ENCODE assay signal across 8 mouse cellular contexts in the genomic region with DNA sequence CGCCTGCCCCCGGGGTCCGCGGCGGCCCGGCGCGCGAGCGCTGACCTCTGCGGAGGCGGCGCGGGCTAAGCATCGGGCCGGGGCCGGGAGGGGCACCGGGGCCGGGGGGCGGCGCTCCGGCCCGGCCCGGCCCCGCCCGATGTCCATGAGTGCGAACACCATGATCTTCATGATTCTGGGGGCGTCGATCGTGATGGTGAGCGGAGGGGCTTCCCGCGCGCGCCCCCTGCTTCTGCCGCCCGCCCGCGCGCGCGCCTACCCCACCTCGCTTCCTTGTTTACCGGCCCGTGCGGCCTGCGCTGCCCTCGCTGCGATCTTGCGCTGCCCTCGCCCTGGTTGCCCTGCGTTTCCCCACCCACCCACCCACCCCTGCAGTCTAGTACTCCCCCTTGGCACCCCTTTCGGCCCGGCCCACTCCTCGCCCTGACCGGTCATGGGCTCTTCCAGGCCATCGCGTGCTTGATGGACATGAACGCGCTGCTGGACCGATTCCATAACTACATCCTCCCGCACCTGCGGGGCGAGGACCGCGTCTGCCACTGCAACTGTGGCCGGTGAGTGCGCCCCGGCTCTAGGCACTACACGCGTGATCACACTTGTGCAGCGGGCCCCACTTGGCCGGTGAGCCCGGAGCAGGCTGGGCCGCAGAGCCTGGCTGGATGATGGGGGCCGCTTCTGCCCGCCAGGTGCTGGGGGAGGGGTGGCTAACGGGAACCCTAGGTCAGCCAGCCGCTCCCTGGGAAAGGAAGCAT. TPM values are rescaled to one million over a fixed set of nuclear protein-coding genes. Genes with fewer than 3 reads are reported as not detected.
DNase-seq lines count a peak whose midpoint lies in the region; ATAC-seq and TF ChIP-seq lines count a peak whose summit lies in the region.

No protein-coding gene starts in this region.

- TF ChIP-seq CTCF in cerebellum, adult 2 months (IDR thresholded peaks at IDR 0.05; ENCODE audit: borderline replicate concordance, insufficient read depth, low read depth, low read length) = no peak
- TF ChIP-seq CTCF in midbrain, postnatal 0 days (IDR thresholded peaks at IDR 0.05) = peak; percentile 18

- peaks cover 29% of the 10 kb centered on the region for H3K36me3 ChIP-seq in limb, embryonic 15.5 days
- H3K36me3 ChIP-seq in midbrain, postnatal 0 days (ENCODE audit: insufficient read depth, low read length) = peaks cover 21% of the 10 kb centered on the region
- H3K36me3 ChIP-seq in stomach, embryonic 16.5 days (ENCODE audit: control insufficient read depth, insufficient read depth, low read length) = 0 out of 2 replicates have a peak, but pooled peaks cover 4% of the 10 kb centered on the region

- ATAC-seq in limb, embryonic 15.5 days (ENCODE audit: insufficient number of reproducible peaks, low FRiP score, low TSS enrichment, low read depth) = peak; percentile 68
- ATAC-seq in midbrain, postnatal 0 days (ENCODE audit: low FRiP score) = peak; percentile 72
- ATAC-seq in stomach, embryonic 16.5 days (ENCODE audit: insufficient read depth, low FRiP score) = peak; percentile 77

- peak; percentile 30 to 32 for DNase-seq in left cerebral cortex, postnatal 14 days (ENCODE audit: low spot score in 2 of 2)
- DNase-seq in left cerebral cortex, adult 11 months (ENCODE audit: low spot score) = no peak
- DNase-seq in cerebellum, adult 2 months = peak; percentile 83 to 84
- DNase-seq in gastrocnemius, postnatal 10 days = peak; percentile 44
- peak; percentile 65 for DNase-seq in induced T-regulatory cell, adult 2 months (ENCODE audit: low read depth)
- peak; percentile 73 for DNase-seq in midbrain, postnatal 0 days (ENCODE audit: low spot score)

- under 1% methylated on average over 66 of the region's 79 CpGs for WGBS in cerebellum, adult 2 months
- WGBS in limb, embryonic 15.5 days = under 1% methylated on average over 61 of the region's 79 CpGs
- WGBS in midbrain, postnatal 0 days = under 1% methylated on average over 41 of the region's 79 CpGs
- 1% methylated on average over 79 of the region's 79 CpGs for WGBS in stomach, embryonic 16.5 days

- intact Hi-C loops in left cerebral cortex, postnatal 14 days (cut with DNase I) = no loop called here

- peak overlapping the region; percentile 69 for H3K4me3 ChIP-seq in cerebellum, adult 2 months (replicated peaks; ENCODE audit: insufficient read depth, low read depth, low read length)
- peak overlapping the region; percentile 94 for H3K4me3 ChIP-seq in limb, embryonic 15.5 days
- peak overlapping the region; percentile 74 for H3K4me3 ChIP-seq in midbrain, postnatal 0 days (ENCODE audit: low read depth, low read length)
- H3K4me3 ChIP-seq in stomach, embryonic 16.5 days (replicated peaks; ENCODE audit: low read length) = peak overlapping the region; percentile 74

- peak; percentile 30; the same call in 1 of the 2 replicates for TF ChIP-seq POLR2A in cerebellum, adult 2 months (IDR thresholded peaks at IDR 0.05; ENCODE audit: borderline replicate concordance, insufficient read depth, low read length)

- no peaks in the 10 kb centered on the region for H3K9me3 ChIP-seq in limb, embryonic 15.5 days
- H3K9me3 ChIP-seq in midbrain, postnatal 0 days (ENCODE audit: low read length) = no peaks in the 10 kb centered on the region
- H3K9me3 ChIP-seq in stomach, embryonic 16.5 days (replicated peaks; ENCODE audit: control insufficient read depth, low read length) = no peaks in the 10 kb centered on the region

- peak overlapping the region; percentile 81 for H3K9ac ChIP-seq in limb, embryonic 15.5 days
- H3K9ac ChIP-seq in midbrain, postnatal 0 days (replicated peaks; ENCODE audit: low read length, poor library complexity, severe bottlenecking) = peak overlapping the region; percentile 91
- peak overlapping the region; percentile 85 for H3K9ac ChIP-seq in stomach, embryonic 16.5 days (ENCODE audit: low read length)

- peak overlapping the region; percentile 98 for H3K27ac ChIP-seq in cerebellum, adult 2 months (ENCODE audit: insufficient read depth, low read length)
- H3K27ac ChIP-seq in limb, embryonic 15.5 days = peak overlapping the region; percentile 94
- peak overlapping the region; percentile 94 for H3K27ac ChIP-seq in midbrain, postnatal 0 days (ENCODE audit: low read depth, low read length)
- H3K27ac ChIP-seq in stomach, embryonic 16.5 days (ENCODE audit: low read length) = peak overlapping the region; percentile 57

- no peaks in the 10 kb centered on the region for H3K27me3 ChIP-seq in cerebellum, adult 2 months (ENCODE audit: control insufficient read depth, insufficient read depth, low read length)
- no peaks in the 10 kb centered on the region for H3K27me3 ChIP-seq in limb, embryonic 15.5 days
- H3K27me3 ChIP-seq in midbrain, postnatal 0 days (ENCODE audit: insufficient read depth, low read length) = no peaks in the 10 kb centered on the region
- no peaks in the 10 kb centered on the region for H3K27me3 ChIP-seq in stomach, embryonic 16.5 days (ENCODE audit: control insufficient read depth, insufficient read depth, low read length)

- H3K4me1 ChIP-seq in cerebellum, adult 2 months (ENCODE audit: control insufficient read depth, insufficient read depth, low read length) = peaks cover 30% of the 10 kb centered on the region
- peaks cover 25% of the 10 kb centered on the region for H3K4me1 ChIP-seq in limb, embryonic 15.5 days
- peaks cover 10% of the 10 kb centered on the region; the same call in 1 of the 2 replicates for H3K4me1 ChIP-seq in midbrain, postnatal 0 days (ENCODE audit: insufficient read depth, low read length)
- H3K4me1 ChIP-seq in stomach, embryonic 16.5 days (ENCODE audit: control insufficient read depth, insufficient read depth, low read length) = peaks cover 14% of the 10 kb centered on the region

- H3K4me2 ChIP-seq in limb, embryonic 15.5 days = peak overlapping the region; percentile 89
- H3K4me2 ChIP-seq in midbrain, postnatal 0 days (ENCODE audit: low read depth, low read length, poor library complexity, severe bottlenecking) = peak overlapping the region; percentile 70
- H3K4me2 ChIP-seq in stomach, embryonic 16.5 days (ENCODE audit: low read depth, low read length) = peak overlapping the region; percentile 94

RNA-seq across cellular contexts. Expression of a gene that starts 0.5 kb away (rescaled TPM):
- total RNA-seq in left cerebral cortex, postnatal 14 days (2021) = 10 to 100 TPM; 67.0 to 70.7 TPM
- polyA plus RNA-seq in cerebellum, adult 2 months (2012; rRNA removed) = 123 and 133 TPM in 2 replicates
- 1 to 10 TPM in 1 of 2 experiments, under 1 TPM in 1; 0.49 to 1.0 TPM for total RNA-seq in gastrocnemius, postnatal 10 days (2021)
- polyA plus RNA-seq in limb, embryonic 15.5 days (2015; fragmentation: Nextera tagmentation; extraction: Ambion mirVana) = 0.94 and 1.3 TPM in 2 replicates
- total RNA-seq in midbrain, postnatal 0 days (2014; rRNA removed) = 51.0 and 78.0 TPM in 2 replicates
- polyA plus RNA-seq in midbrain, postnatal 0 days (2015; fragmentation: Nextera tagmentation; extraction: Ambion mirVana) = 34.9 and 37.9 TPM in 2 replicates
- 0.46 and 0.47 TPM in 2 replicates for polyA plus RNA-seq in stomach, embryonic 16.5 days (2015; fragmentation: Nextera tagmentation; extraction: Ambion mirVana)

RNA-seq across cellular contexts. Expression of a gene that starts 25.8 kb away (rescaled TPM):
- 10 to 100 TPM; 52.3 to 53.2 TPM for total RNA-seq in left cerebral cortex, postnatal 14 days (2021)
- polyA plus RNA-seq in cerebellum, adult 2 months (2012; rRNA removed) = 114 and 123 TPM in 2 replicates
- total RNA-seq in gastrocnemius, postnatal 10 days (2021) = 10 to 100 TPM; 30.4 to 39.3 TPM
- 84.1 and 91.5 TPM in 2 replicates for polyA plus RNA-seq in limb, embryonic 15.5 days (2015; fragmentation: Nextera tagmentation; extraction: Ambion mirVana)
- total RNA-seq in midbrain, postnatal 0 days (2014; rRNA removed) = 52.6 and 69.1 TPM in 2 replicates
- 65.9 and 69.9 TPM in 2 replicates for polyA plus RNA-seq in midbrain, postnatal 0 days (2015; fragmentation: Nextera tagmentation; extraction: Ambion mirVana)
- 99.0 and 101 TPM in 2 replicates for polyA plus RNA-seq in stomach, embryonic 16.5 days (2015; fragmentation: Nextera tagmentation; extraction: Ambion mirVana)

RNA-seq across cellular contexts. Expression of a gene that starts 30.5 kb away (rescaled TPM):
- total RNA-seq in left cerebral cortex, postnatal 14 days (2021) = 10 to 100 TPM; 84.2 to 86.8 TPM
- 141 and 152 TPM in 2 replicates for polyA plus RNA-seq in cerebellum, adult 2 months (2012; rRNA removed)
- total RNA-seq in gastrocnemius, postnatal 10 days (2021) = 10 to 100 TPM; 50.8 to 51.4 TPM
- polyA plus RNA-seq in limb, embryonic 15.5 days (2015; fragmentation: Nextera tagmentation; extraction: Ambion mirVana) = 132 and 139 TPM in 2 replicates
- total RNA-seq in midbrain, postnatal 0 days (2014; rRNA removed) = 84.1 and 90.7 TPM in 2 replicates
- polyA plus RNA-seq in midbrain, postnatal 0 days (2015; fragmentation: Nextera tagmentation; extraction: Ambion mirVana) = 152 and 153 TPM in 2 replicates
- 132 and 136 TPM in 2 replicates for polyA plus RNA-seq in stomach, embryonic 16.5 days (2015; fragmentation: Nextera tagmentation; extraction: Ambion mirVana)

RNA-seq across cellular contexts. Expression of a gene that starts 39.4 kb away (rescaled TPM):
- total RNA-seq in left cerebral cortex, postnatal 14 days (2021) = 10 to 100 TPM; 16.3 to 17.0 TPM
- polyA plus RNA-seq in cerebellum, adult 2 months (2012; rRNA removed) = 33.8 and 35.4 TPM in 2 replicates
- total RNA-seq in gastrocnemius, postnatal 10 days (2021) = 10 to 100 TPM; 16.8 to 21.5 TPM
- polyA plus RNA-seq in limb, embryonic 15.5 days (2015; fragmentation: Nextera tagmentation; extraction: Ambion mirVana) = 17.6 and 21.3 TPM in 2 replicates
- total RNA-seq in midbrain, postnatal 0 days (2014; rRNA removed) = 42.1 and 42.5 TPM in 2 replicates
- polyA plus RNA-seq in midbrain, postnatal 0 days (2015; fragmentation: Nextera tagmentation; extraction: Ambion mirVana) = 25.5 and 28.7 TPM in 2 replicates
- 34.0 and 34.4 TPM in 2 replicates for polyA plus RNA-seq in stomach, embryonic 16.5 days (2015; fragmentation: Nextera tagmentation; extraction: Ambion mirVana)

RNA-seq across cellular contexts. Expression of a gene that starts 41.0 kb away (rescaled TPM):
- total RNA-seq in left cerebral cortex, postnatal 14 days (2021) = 10 to 100 TPM; 22.8 to 26.0 TPM
- polyA plus RNA-seq in cerebellum, adult 2 months (2012; rRNA removed) = 112 and 114 TPM in 2 replicates
- 1 to 10 TPM; 5.8 to 7.9 TPM for total RNA-seq in gastrocnemius, postnatal 10 days (2021)
- polyA plus RNA-seq in limb, embryonic 15.5 days (2015; fragmentation: Nextera tagmentation; extraction: Ambion mirVana) = 11.1 and 11.5 TPM in 2 replicates
- total RNA-seq in midbrain, postnatal 0 days (2014; rRNA removed) = 43.8 and 46.4 TPM in 2 replicates
- polyA plus RNA-seq in midbrain, postnatal 0 days (2015; fragmentation: Nextera tagmentation; extraction: Ambion mirVana) = 24.3 and 27.4 TPM in 2 replicates
- polyA plus RNA-seq in stomach, embryonic 16.5 days (2015; fragmentation: Nextera tagmentation; extraction: Ambion mirVana) = 2.5 and 2.8 TPM in 2 replicates

Comparison
In these comparisons a context has a peak if more than half of its experiments do, and no peak if none do; other contexts are left out.
1. RNA of a gene that starts 0.5 kb away (polyA plus RNA-seq): 123 to 133 TPM in cerebellum, adult 2 months and 34.9 to 37.9 TPM in midbrain, postnatal 0 days; 0.94 to 1.3 TPM in limb, embryonic 15.5 days and 0.46 to 0.47 TPM in stomach, embryonic 16.5 days; every median in the first group is over 10 times any median in the second.
2. Peak in every context shown above with its lines, with median percentiles within 50 percentile points of each other: H3K27ac ChIP-seq, H3K4me3 ChIP-seq, ATAC-seq, H3K4me2 ChIP-seq and H3K9ac ChIP-seq.